Mouse (Mus musculus): ENCODE data around the gene Phospho1.

DNA sequence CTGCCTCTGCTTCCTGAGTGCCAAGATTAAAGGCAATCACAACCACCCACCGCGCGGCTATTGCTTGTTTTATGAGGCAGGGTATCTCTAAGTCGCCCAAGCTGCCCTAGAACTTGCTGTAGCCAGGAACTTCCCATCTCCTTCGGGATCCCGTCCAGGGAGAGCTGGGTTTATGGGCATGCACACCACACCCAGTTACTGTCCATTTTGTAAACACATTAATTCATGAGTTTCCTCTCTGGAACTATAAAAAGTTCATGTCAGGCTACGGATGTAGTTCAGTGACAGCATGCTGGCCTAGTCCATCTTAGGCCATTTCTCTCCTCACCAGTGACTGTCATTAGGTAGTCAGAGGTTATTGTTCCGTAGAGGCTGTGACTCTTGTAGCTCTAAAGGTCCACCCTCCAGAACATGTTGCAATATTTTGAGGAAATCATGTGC is 34.8 kb upstream of the Phospho1 start:
- TF ChIP-seq CTCF (IDR thresholded peaks at IDR 0.05; ENCODE audit: low read depth, low read length) (no peak), POLR2A (IDR thresholded peaks at IDR 0.05; ENCODE audit: extremely low read depth, insufficient read depth, low read length) (no peak)

Data from liver, adult 2 months (tissue).